Mouse (Mus musculus): Measurements from ENCODE around the gene Tnfaip8l2.

The Tnfaip8l2 gene

GRCm38 (mm10) chr3:95141952-95142616 is at the start of gene Tnfaip8l2:
Tnfaip8l2 (minus strand) TSS chr3:95142360.
- DNase-seq (ENCODE audit: inconsistent ontology term): no peak

DNA sequence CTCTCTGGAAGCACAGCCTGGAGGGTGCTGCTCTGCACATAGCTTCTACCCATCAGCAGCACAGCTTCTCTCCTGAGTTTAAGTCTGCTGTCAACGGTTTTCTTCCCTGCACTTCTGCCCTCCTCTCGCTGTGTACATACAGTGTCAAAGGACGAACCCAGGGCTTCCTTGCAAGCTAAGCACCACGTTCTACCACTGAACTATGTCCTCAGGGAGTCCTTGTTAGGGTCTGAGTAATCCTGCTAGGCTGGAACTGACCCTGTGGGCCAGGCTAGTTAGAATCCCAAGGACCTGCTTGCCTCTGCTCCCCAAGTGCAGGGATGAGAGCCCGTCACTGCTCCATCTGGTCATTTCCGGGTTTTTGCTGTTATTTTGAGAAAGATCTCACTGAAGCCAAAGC is 44.7 kb upstream of the Tnfaip8l2 start:
- no peak for DNase-seq (ENCODE audit: inconsistent ontology term)

- no peak for DNase-seq (ENCODE audit: inconsistent ontology term)
These were observed 43.9 kb upstream of the Tnfaip8l2 start for GRCm38 (mm10) chr3:95186100-95186499.

GRCm38 (mm10) chr3:95184796-95185577 is 42.8 kb upstream of the Tnfaip8l2 start:
- no peak for DNase-seq (ENCODE audit: inconsistent ontology term)

- DNase-seq (ENCODE audit: inconsistent ontology term): no peak
These were observed 39.7 kb upstream of the Tnfaip8l2 start for GRCm38 (mm10) chr3:95181841-95182240.

- no peak for DNase-seq (ENCODE audit: inconsistent ontology term)
These were observed 37.7 kb upstream of the Tnfaip8l2 start for GRCm38 (mm10) chr3:95179890-95180289.

DNA sequence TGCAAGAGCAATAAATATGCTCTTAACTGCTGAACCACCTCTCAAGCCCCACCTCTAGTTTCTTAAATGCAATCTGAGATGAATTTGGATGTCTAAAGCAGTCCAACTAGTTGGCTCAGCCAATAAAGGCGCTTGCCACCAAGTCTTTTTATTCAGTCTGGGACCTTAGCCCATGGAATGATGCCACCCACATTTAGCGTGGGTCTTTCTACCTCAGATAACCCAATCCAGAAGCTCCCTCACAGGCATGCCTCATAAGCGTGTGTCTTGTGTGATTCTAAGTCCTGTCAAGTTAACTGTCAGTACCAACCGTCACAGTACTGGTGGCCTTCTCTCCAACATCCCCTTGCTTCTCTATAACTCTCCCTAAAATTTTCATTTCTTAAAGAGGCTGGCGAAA is 36.8 kb upstream of the Tnfaip8l2 start:
- DNase-seq (ENCODE audit: inconsistent ontology term): no peak

GRCm38 (mm10) chr3:95177583-95177982 is 35.4 kb upstream of the Tnfaip8l2 start:
- no peak for DNase-seq (ENCODE audit: inconsistent ontology term)

DNA sequence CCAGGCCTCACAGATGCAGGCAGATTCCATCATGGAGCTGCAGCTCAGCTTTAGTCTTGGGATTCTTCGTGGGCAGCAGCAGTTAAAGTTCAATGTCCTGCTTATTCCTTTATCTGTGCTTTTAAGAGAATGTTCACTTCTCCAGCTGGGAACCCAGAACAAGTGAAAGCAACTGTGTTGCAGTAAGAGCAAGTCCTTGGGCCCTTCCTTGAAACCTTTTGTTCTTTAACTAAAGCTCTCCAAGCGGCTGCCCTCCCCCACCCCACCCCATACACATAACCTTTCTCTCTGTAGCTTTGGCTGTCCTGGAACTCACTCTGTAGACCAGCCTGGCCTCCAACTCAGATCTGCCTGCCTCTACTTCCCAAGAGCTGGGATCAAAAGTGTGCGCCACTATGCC is 34.3 kb upstream of the Tnfaip8l2 start:
- DNase-seq (ENCODE audit: inconsistent ontology term): no peak

DNA sequence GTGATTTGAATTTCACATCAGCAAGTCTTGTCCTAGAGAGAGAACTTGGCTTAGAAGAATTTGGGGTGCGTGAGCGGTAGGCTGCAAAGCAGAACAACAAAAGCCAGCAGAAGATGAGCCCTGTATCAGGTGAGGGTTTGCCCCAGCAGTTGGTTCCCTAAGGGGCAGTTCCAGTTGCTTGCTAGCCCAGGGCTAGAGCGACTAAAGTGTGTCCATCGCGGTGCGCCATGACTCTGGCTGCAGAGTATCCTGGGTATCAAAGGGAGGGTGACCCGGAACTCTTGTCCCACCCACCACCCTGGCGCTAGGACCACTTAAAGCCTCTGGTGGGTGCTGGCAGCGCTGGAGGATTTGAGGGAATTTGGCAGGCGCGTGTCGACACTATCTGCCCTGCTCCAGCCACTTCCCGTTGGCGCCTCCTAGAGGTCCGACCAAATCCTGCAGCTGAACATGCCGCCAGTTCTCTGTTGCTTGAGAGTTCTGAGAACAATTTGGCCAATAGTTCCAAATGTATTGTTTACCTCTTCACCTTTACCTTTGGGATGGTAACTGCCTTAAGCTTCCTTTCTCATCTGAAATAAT is 31.9 kb upstream of the Tnfaip8l2 start:
- DNase-seq (ENCODE audit: inconsistent ontology term): peak; percentile 67

- peak; percentile 32 for DNase-seq (ENCODE audit: inconsistent ontology term)
These were observed 31.2 kb upstream of the Tnfaip8l2 start for GRCm38 (mm10) chr3:95173256-95173949.

DNA sequence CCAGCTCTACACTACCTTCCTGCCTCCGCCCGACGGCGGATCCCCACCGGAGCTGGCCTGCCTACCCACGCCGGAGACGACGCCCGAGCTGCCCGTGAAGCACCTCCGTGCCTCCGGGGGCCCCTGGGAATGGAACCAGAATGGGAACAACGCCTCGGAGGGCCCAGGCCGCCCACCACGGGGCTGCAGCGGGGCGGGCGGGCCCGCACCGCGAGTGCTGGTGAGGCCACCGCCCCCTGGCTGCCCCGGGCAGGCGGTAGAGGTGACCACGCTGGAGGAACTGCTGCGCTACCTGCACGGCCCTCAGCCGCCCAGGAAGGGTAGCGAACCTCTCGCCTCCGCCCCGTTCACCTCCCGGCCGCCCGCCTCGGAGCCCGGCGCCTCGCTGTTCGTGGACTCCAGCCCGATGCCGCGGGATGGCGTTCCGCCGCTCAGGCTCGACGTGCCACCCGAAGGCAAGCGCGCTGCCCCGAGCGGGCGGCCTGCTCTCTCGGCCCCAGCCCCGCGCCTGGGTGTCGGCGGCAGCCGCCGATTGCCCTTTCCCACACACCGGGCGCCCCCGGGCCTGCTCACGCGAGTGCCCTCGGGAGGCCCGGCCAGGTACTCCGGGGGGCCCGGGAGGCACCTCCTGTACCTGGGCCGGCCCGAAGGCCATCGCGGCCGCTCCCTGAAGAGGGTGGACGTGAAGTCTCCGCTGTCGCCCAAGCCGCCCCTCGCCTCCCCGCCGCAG is 30.5 kb upstream of the Tnfaip8l2 start:
- DNase-seq (ENCODE audit: inconsistent ontology term): no peak

DNA sequence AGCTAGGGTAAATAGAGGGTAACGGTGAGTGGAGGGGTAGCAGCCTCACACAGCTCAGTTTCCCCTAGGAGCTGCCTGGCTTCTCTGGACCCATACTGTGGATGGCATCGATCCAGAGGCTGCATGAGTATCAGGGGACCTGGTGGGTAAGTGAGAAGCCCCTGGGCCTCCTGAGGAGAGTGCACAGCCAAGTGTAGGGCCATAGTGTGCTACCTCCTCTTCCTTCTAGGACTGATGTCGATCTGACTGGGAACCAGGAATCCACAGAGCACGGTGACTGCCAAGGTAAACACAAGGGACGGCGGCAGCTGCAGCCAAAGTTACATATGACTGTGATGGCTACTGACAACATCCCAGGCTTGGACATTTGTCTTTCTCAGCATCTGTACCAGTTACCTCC is 28.9 kb upstream of the Tnfaip8l2 start:
- DNase-seq (ENCODE audit: inconsistent ontology term): no peak

DNA sequence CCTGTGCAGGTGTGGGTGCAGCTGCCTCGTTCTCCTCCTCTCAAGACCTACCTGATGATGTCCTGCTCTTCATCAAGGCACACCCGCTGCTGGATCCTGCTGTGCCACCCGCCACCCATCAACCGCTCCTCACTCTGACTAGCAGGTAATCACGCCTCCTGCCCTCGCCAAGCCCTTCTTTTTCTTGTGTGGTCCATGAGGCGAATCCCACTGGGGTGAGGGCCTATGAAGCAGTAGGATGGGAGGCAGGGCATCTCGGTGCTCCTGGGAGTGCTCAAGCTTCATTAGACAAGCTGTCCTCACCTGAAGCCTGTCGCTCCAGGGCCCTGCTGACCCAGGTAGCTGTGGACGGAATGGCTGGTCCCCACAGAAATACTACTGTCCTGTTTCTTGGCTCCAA is 27.8 kb upstream of the Tnfaip8l2 start:
- no peak for DNase-seq (ENCODE audit: inconsistent ontology term)

DNA sequence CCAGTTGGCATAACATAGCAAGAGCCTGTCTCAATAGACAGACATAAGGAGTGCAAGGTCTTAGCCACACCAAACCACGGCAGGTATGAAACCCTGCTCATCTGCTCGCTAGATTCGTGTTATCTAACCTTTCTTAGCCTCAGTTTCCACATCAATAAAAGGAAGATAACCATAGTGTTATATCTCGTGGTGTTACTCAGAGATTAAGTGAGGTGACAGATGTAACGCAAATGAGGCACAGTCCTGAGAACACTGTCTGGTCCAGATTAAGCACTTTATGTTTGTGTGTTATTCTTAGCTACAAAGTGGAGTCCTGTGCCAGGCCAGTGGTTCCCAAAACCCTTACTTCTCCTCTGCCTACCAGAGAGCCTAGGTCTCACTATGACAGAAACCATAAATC is 22.7 kb upstream of the Tnfaip8l2 start:
- DNase-seq (ENCODE audit: inconsistent ontology term): no peak

GRCm38 (mm10) chr3:95164256-95164550 is 22.0 kb upstream of the Tnfaip8l2 start:
- DNase-seq (ENCODE audit: inconsistent ontology term): no peak

- no peak for DNase-seq (ENCODE audit: inconsistent ontology term)
These were observed 21.5 kb upstream of the Tnfaip8l2 start for GRCm38 (mm10) chr3:95163419-95164255.

DNA sequence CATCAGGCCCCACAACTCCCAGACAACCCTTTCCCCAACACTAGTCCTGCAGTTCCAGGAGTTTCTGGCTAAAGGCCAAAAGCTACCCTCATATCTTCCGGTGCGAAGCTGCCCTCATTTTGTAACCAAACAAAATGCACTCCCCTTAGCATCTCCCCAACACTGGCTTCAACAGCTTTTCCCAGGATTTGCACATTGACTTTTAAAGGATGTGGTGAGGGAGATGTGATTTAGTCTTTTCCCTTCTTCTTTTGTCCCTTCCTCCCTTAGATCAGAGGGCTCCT is 20.1 kb upstream of the Tnfaip8l2 start:
- DNase-seq (ENCODE audit: inconsistent ontology term): no peak

- no peak for DNase-seq (ENCODE audit: inconsistent ontology term)
These were observed 19.6 kb upstream of the Tnfaip8l2 start for GRCm38 (mm10) chr3:95161618-95162344.

DNA sequence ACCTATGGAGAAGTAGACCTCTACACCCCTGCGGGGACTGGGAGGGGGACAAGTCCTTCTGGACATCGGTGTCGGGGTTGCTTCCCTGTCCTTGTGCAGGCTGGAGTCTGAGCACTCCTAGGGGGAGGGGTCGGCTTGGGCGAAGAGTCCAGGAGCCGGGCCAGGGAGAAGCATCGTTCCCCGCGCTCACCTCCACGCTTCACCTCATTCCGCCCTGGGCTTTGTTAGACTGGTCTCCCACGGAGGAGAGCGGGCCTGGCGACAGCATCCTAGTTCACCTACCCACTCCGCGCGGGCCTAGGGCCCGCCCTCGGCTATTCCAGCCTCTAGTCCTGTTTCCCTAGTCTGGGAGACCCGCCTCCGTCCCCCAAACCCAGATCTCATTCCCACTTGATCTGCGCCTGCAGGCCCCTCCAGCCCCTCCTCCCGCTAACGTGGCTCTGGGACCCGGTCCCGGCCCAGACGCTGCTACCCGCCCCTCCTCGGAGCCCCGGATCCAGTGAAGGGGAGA is 18.9 kb upstream of the Tnfaip8l2 start:
- DNase-seq (ENCODE audit: inconsistent ontology term): peak; percentile 23

Data from Muller cell, postnatal 12 days (primary cell).